Mouse (Mus musculus): Measurements from ENCODE around the gene BC004004. TPM values are rescaled to one million over a fixed set of nuclear protein-coding genes. Genes with fewer than 3 reads are reported as not detected.
"Not testable (repeated sequence)": the region's sequence is repeated elsewhere in the genome, so short reads cannot be mapped to it uniquely, and the experiment has no call there.

Gene BC004004
- total RNA-seq, 2 experiments from 2014 or later, result 78.9 to 85.0 TPM

DNA sequence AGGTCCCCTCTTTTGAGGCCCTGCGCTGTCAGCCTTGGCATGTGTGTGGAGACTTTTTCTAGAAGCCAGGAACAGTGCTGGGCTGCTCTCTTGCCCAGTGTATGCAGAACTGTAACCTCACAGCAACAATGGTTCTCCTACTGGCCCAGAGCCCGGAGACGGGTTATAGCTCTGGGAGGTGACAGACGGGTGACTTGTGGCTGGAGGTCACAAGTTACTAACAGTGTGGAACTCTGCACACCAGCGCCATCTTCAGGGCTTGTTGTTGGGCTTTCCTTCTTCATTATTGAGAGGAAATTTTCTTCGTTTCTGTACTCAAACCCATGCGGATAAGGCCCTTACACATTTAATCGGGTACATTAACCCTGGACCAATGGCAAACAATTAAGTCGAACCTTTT is 19.1 kb upstream of the BC004004 start:
- intact Hi-C loops (cut with DNase I), result loop anchor here (5.0 kb wide), 2 partner anchors 152 to 202 kb away; no protein-coding TSS in a partner anchor
- no peak for DNase-seq (ENCODE audit: extremely low spot score in 1 of 2, low spot score in 2 of 2)
- H3K4me3 ChIP-seq, result no peak overlapping the region

DNA sequence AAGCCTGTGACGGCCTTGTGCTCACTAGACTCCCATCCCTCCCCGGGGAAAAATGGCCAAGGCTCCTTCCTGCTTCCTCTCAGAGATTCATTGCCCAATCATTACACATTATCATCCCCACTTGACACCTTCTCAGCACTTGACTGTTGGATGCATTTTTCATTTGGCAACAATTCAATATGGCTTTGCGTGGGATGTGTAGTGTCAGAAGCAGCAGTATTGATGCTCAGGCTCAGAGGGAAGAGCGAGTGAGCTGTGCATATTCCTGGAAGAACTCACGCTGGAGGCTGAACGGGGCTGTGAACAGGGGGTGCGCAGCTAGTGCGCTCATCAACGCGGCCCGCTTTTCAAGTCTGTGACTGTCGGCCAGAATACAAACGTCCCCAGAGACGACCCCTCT is 17.6 kb upstream of the BC004004 start:
- DNase-seq (ENCODE audit: extremely low spot score in 1 of 2, low spot score in 2 of 2); H3K27ac ChIP-seq; H3K4me3 ChIP-seq; intact Hi-C loops (cut with DNase I): not testable (repeated sequence)

More for the DNA sequence above, 19.1 kb upstream of the BC004004 start:
- TF ChIP-seq CTCF (IDR thresholded peaks at IDR 0.05), result peak; percentile 36
- no peak overlapping the region for H3K27ac ChIP-seq

DNA sequence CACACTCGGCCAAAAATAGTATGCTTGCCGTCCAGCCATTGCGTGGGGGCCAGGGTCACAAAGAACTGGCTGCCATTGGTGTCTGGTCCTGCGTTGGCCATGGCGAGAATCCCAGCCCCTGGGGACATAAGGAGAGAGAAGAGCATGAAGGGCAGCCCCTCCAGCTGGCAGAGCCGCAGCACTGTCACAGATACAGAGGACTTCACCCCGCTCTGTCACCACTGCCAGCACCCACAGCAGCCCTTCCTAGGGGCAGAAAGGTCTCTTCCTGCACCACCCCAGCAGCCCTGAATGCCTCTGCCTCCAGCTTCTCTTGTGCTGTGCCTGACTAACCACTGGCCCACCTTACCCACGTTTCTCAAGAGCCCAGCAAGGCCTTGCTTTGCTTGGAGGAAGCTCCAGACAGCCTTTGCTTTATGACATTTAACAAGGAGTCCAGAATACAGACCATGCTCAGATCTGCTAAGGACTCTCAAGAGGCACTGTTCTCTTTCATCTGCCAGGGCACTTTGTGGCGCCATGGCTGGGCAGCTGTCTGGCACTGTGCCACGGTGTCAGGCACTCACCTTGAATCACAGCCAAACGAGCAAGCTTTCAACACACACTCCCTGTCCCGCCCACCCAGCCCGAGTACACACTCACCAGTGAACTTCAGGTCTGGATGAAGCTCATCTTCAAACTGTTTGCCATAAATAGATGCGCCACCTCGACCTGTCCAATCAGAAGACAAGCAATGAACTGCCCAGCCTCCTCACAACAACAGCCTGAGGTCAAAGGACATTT is 16.8 kb upstream of the BC004004 start:
- intact Hi-C loops (cut with DNase I), result no loop called here
- no peak for TF ChIP-seq CTCF (IDR thresholded peaks at IDR 0.05)
- no peak for DNase-seq (ENCODE audit: extremely low spot score in 1 of 2, low spot score in 2 of 2)
- Histone ChIP-seq H3K27ac (no peak overlapping the region), H3K4me3 (no peak overlapping the region)

DNA sequence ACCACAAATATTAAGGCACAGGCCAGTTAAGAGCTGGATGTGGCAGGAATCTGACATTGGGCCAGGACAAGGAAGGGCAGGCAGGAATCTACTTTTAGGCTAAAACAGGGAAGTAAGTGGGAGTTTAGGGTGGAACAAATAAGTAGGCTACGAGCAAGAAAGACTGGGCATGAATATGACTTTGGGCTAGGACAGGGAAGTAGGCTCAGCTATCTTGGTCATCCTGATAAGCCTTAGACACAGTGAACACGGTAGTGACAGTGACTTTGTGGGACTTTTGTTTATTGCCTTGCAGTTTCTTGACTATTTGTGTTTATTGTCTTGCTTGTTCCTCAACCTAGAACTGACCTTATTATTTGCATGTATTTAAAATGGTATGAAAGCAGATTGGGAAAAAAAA is 15.4 kb upstream of the BC004004 start:
- no peak overlapping the region for H3K4me3 ChIP-seq
- no peak for TF ChIP-seq CTCF (IDR thresholded peaks at IDR 0.05)
- DNase-seq (ENCODE audit: extremely low spot score in 1 of 2, low spot score in 2 of 2), result no peak
- H3K27ac ChIP-seq, result no peak overlapping the region
- intact Hi-C loops (cut with DNase I), result no loop called here

DNA sequence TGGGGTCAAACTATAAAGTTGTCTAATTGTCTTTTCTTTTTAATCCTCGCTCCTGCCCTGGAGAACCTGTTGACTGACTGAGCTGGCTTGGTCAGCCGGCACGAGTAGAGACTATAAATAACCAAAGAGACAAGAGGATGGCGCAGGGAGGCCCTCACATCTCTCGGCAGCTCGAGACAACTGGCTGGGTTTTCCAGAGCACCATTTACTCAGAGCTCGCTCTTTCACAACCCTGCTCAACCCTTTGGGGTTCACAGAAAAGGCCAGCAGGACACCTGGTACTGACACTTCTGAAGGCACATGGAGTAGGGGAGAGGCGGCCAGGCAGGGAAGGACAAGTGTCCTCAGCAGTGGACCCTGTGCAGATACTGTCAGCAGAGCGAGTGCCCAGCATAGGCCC is 14.9 kb upstream of the BC004004 start:
- TF ChIP-seq CTCF (IDR thresholded peaks at IDR 0.05), result no peak
- no peak overlapping the region for H3K27ac ChIP-seq
- intact Hi-C loops (cut with DNase I), result no loop called here
- H3K4me3 ChIP-seq, result no peak overlapping the region
- DNase-seq (ENCODE audit: extremely low spot score in 1 of 2, low spot score in 2 of 2), result no peak

DNA sequence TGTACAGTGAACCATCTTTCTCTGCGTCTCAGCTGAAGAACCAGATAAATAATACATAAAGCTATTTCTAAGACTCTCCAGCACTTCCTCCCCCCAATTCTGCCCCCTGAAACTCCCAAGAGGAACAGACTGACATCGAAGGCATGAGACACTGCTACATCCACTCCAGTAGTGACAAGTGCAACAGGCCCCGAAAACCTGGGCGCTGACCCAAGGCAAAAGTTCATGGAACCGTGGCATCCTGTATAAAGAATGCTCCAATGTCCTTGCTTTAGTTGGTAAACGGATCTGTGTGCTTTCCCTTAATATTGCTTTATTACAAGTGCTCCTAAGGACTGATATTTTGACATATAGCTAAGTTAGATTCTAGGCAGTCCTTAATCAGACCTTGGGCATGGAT is 13.8 kb upstream of the BC004004 start:
- not testable (repeated sequence) for H3K4me3 ChIP-seq; H3K27ac ChIP-seq; DNase-seq (ENCODE audit: extremely low spot score in 1 of 2, low spot score in 2 of 2)
- intact Hi-C loops (cut with DNase I), result loop anchor here (5.0 kb wide), 1 partner anchor 258 kb away; no protein-coding TSS in a partner anchor

DNA sequence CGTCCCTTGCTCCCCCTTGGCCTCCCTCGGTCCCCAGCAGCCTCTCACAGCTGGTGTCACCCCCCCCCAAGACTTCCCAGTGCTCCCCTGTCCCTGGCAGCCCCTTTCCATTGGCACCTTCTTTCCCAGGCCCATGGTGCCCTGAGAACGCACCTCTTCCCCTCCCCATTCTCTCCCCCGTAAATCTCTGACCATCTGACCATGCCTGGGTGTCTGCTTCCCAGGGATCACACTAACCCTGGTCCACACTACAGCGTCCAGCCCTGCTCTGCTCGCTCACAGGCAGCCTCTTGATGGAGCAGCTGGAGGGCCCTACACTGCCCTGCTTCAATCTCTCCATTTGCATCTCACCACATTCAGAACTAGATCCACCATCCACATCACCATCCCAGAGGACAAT is 12.1 kb upstream of the BC004004 start:
- Histone ChIP-seq H3K4me3 (no peak overlapping the region), H3K27ac (no peak overlapping the region)
- TF ChIP-seq CTCF (IDR thresholded peaks at IDR 0.05), result no peak
- no peak for DNase-seq (ENCODE audit: extremely low spot score in 1 of 2, low spot score in 2 of 2)
- intact Hi-C loops (cut with DNase I), result loop anchor here (5.0 kb wide), 1 partner anchor 256 kb away; no protein-coding TSS in a partner anchor

DNA sequence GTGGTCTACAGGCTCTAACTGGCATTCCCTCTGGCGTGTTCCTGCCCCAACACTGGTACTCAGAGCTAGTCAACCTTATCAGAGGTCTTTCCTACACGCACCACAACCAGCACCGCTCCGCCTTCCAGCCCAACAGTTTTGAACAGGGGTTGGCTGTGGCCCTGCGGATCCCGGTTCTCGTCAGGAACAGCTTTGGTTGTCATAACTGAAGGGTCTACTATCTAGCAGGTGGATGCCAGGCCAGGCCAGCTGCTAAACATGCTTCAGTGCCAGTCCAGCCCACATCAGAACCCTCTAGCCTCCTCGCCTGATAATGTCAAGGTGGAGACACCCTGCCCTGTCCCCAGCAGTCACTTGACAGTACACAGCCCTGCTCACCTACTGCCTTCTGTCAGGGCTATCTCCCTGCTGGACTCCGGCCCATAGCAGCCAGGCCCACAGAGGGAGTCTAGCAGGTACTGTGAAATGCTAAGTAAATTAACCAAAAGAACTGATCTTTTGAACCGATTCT is 11.5 kb upstream of the BC004004 start:
- no peak overlapping the region for H3K27ac ChIP-seq
- intact Hi-C loops (cut with DNase I), result loop anchor here (5.0 kb wide), 1 partner anchor 255 kb away; no protein-coding TSS in a partner anchor
- no peak overlapping the region for H3K4me3 ChIP-seq
- no peak for DNase-seq (ENCODE audit: extremely low spot score in 1 of 2, low spot score in 2 of 2)
- no peak for TF ChIP-seq CTCF (IDR thresholded peaks at IDR 0.05)

DNA sequence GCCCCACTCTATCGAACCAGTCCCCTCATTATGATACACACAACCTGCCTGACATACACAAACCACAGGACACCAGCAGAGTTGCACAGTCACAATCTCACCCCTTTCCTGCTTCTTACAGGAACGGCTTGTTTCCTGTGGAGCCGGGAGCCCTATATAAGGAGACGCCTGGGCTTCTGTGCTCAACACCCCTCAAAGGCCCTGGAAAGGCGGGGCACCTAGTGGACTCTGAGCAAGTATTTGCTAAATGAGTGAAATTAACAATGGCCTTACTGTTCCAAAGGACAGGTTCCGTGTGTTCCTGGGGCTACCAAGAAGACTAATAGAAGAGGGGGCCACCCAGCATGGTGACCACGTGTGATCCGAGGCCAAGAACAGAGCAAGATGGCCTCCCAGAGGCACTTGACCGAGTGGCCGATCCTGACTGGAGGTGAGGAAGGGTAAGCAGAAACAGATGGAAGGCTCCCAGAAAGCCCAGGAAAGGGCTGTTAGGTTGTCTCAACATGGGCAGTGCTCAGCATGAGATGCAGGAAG is 10.5 kb upstream of the BC004004 start:
- Histone ChIP-seq H3K4me3 (no peak overlapping the region), H3K27ac (no peak overlapping the region)
- DNase-seq (ENCODE audit: extremely low spot score in 1 of 2, low spot score in 2 of 2), result no peak
- intact Hi-C loops (cut with DNase I), result loop anchor here (5.0 kb wide), 1 partner anchor 254 kb away; no protein-coding TSS in a partner anchor
- TF ChIP-seq CTCF (IDR thresholded peaks at IDR 0.05), result no peak

DNA sequence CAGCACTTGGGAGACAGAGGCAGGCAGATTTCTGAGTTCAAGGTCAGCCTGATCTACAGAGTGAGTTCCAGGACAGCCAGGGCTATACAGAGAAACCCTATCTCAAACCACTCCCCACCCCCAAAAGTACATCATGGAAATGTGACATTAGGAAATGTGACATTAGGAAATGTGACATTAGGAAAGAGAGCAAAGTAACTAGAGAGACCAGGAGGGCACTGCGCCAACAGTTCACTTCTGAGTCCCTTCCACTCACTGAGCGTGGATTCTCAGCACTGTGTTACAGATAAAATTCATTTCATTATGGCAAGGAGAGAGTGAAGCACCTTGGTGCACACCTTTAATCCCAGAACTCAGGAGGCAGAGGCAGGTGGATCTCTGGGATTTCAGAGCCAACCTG is 9.7 kb upstream of the BC004004 start:
- intact Hi-C loops (cut with DNase I), result loop anchor here (1.0 to 5.0 kb wide), 2 partner anchors 112 to 253 kb away; no protein-coding TSS in a partner anchor
- no peak overlapping the region for H3K4me3 ChIP-seq
- no peak for TF ChIP-seq CTCF (IDR thresholded peaks at IDR 0.05)
- no peak for DNase-seq (ENCODE audit: extremely low spot score in 1 of 2, low spot score in 2 of 2)
- H3K27ac ChIP-seq, result no peak overlapping the region

DNA sequence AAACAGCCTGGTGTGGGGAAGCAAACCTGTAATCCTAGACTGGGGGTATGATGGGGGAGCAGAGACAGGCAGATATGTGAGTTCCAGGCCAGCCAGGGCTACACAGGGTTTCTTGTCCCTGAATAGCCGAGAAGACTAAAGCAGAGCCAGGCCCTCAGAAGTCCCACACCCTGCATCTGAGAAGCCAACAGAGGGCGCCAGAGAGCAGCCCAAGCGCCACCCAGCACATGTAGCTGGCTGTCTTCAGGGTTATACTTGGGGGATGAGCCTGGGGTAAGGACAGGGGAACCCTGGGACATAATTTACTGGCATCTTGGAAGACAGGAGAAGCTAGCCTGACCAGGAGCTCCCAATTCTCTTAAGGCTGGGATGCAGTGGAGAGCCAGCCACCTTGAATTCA is 9.1 kb upstream of the BC004004 start:
- peak; percentile 95 for TF ChIP-seq CTCF (IDR thresholded peaks at IDR 0.05)
- no peak overlapping the region for H3K4me3 ChIP-seq
- intact Hi-C loops (cut with DNase I), result loop anchor here (1.0 to 5.0 kb wide), 2 partner anchors 112 to 253 kb away; no protein-coding TSS in a partner anchor
- H3K27ac ChIP-seq, result no peak overlapping the region
- DNase-seq (ENCODE audit: extremely low spot score in 1 of 2, low spot score in 2 of 2), result peak; percentile 73 to 80

DNA sequence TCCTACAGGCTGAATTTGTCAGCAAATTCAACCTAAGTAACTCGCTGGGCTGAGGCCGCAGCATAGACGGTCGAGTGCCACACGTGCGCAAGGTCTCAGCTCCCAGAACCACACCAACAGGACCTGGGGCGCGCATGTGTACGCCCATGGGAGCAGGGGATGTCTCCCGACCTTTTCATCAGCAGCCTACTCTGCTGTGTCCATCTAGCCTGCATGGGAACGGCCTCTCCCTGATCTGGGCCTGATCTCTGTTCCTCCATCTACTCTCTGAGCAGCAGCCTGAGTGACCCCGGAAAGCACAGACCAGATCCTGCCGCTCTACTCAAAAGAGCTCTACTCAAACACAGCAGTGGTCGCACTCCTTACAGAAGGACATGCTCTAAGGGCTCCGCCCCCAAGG is 8.1 kb upstream of the BC004004 start:
- no peak for TF ChIP-seq CTCF (IDR thresholded peaks at IDR 0.05)
- intact Hi-C loops (cut with DNase I), result no loop called here
- no peak overlapping the region for H3K27ac ChIP-seq

More for the DNA sequence above, 8.1 kb upstream of the BC004004 start:
- no peak overlapping the region for H3K4me3 ChIP-seq
- no peak for DNase-seq (ENCODE audit: extremely low spot score in 1 of 2, low spot score in 2 of 2)

Measured in left cerebral cortex, adult 2 months (tissue).